Mouse (Mus musculus): ENCODE results near the gene Rplp1. TPM values are rescaled to one million over a fixed set of nuclear protein-coding genes. Genes with fewer than 3 reads are reported as not detected.

Gene Rplp1
- polyA plus RNA-seq, 1 experiment from 2014 or later: 776 TPM

DNA sequence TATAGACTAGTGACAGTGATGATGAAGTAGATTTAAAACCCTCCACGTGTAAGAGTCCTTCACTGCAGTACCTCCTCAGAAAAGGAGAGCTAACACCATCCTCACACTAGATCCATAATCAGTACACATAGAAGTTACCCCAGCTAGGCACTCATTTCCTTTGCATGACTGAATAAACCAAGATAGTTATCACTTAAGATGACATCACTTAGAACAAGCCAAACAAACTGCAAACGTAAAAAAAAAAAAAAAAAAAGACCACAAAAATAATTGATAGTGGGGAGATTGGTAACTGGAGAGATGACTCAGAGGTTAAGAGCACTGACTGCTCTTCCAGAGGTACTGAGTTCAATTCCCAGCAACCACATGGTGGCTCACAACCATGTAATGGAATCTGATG is 19.0 kb upstream of the Rplp1 start:
- Histone ChIP-seq H3K27ac (no peak overlapping the region), H3K27me3 (replicated peaks) (no peaks in the 10 kb centered on the region), H3K4me3 (no peak overlapping the region), H3K4me2 (replicated peaks) (no peak overlapping the region), H3K9me3 (no peaks in the 10 kb centered on the region), H3K4me1 (no peaks in the 10 kb centered on the region), H3K9ac (no peak overlapping the region), H3K36me3 (peaks cover 64% of the 10 kb centered on the region)
- 90% methylated on average over 2 of the region's 2 CpGs for WGBS
- no peak for ATAC-seq (ENCODE audit: low FRiP score, low read depth)

GRCm38 (mm10) chr9:61932009-61932408 is 17.7 kb upstream of the Rplp1 start:
- ATAC-seq (ENCODE audit: low FRiP score, low read depth): no peak
- peaks cover 59% of the 10 kb centered on the region for H3K36me3 ChIP-seq
- H3K9ac ChIP-seq: no peak overlapping the region
- H3K27ac ChIP-seq: no peak overlapping the region
- 94% methylated on average over 3 of the region's 3 CpGs for WGBS
- H3K4me3 ChIP-seq: no peak overlapping the region
- no peaks in the 10 kb centered on the region for H3K4me1 ChIP-seq
- H3K9me3 ChIP-seq: no peaks in the 10 kb centered on the region
- no peaks in the 10 kb centered on the region for H3K27me3 ChIP-seq (replicated peaks)
- H3K4me2 ChIP-seq (replicated peaks): no peak overlapping the region

DNA sequence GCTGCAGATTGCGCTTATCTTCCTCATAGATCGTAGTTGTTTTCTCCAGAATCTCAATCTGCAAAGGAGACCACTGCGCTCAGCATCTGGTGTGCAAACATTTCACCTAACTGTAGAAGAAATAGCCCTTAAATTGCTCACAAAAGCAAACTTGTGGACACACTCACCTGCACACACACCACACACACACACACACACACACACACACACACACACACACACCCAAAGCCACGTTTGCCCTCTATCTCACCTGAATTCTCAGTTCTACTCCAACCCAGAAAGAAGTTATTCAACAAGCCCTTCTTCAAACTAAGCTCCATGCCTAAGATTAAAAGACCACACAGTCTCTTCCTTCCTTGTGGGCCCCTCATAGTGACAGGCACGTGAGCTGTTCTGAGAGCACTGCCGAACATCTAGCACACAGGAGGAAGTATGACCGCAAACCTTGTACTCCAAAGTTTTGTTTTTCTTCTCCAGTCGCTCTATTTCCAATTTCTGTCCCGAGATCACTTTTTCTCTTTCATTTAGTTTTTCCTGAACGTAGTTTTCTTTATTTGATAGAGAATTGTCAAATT is 10.8 kb upstream of the Rplp1 start:
- Histone ChIP-seq H3K4me1 (no peaks in the 10 kb centered on the region), H3K4me2 (replicated peaks) (no peak overlapping the region), H3K36me3 (peaks cover 71% of the 10 kb centered on the region), H3K27ac (no peak overlapping the region), H3K9ac (no peak overlapping the region), H3K27me3 (replicated peaks) (no peaks in the 10 kb centered on the region), H3K9me3 (no peaks in the 10 kb centered on the region), H3K4me3 (no peak overlapping the region)
- no peak for ATAC-seq (ENCODE audit: low FRiP score, low read depth)
- WGBS: 93% methylated on average over 10 of the region's 10 CpGs

- no peak overlapping the region for H3K9ac ChIP-seq
- H3K4me1 ChIP-seq: no peaks in the 10 kb centered on the region
- WGBS: 93% methylated on average over 6 of the region's 6 CpGs
- no peak overlapping the region for H3K4me2 ChIP-seq (replicated peaks)
- no peak overlapping the region for H3K27ac ChIP-seq
- no peak for ATAC-seq (ENCODE audit: low FRiP score, low read depth)
- no peaks in the 10 kb centered on the region for H3K9me3 ChIP-seq
- H3K4me3 ChIP-seq: no peak overlapping the region
- no peaks in the 10 kb centered on the region for H3K27me3 ChIP-seq (replicated peaks)
- peaks cover 58% of the 10 kb centered on the region for H3K36me3 ChIP-seq
Measured at GRCm38 (mm10) chr9:61920331-61920730, 6.0 kb upstream of the Rplp1 start.

DNA sequence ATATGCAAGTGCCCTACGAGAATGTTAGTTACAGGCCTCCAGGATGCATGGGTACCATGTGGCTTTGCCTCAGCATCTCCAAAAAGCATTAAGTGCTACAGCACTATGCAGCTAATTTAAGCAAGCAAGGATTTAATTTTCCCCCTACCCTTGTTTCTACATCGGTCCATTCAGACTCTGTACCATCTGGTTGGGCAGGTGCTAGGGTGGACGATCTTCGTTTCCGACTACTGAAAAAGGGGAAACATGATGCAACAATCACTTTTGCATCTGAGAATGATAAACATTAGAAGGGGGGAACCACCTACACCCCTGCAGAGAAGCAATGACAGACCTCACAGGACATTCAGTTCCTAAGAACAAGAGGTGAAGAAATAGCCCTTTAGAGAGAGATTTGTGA is 5.1 kb upstream of the Rplp1 start:
- H3K9me3 ChIP-seq: no peaks in the 10 kb centered on the region
- no peak overlapping the region for H3K4me3 ChIP-seq
- H3K27me3 ChIP-seq (replicated peaks): no peaks in the 10 kb centered on the region
- ATAC-seq (ENCODE audit: low FRiP score, low read depth): no peak
- no peak overlapping the region for H3K4me2 ChIP-seq (replicated peaks)
- H3K36me3 ChIP-seq: peaks cover 50% of the 10 kb centered on the region
- no peak overlapping the region for H3K27ac ChIP-seq
- H3K9ac ChIP-seq: no peak overlapping the region
- WGBS: 95% methylated on average over 5 of the region's 5 CpGs
- H3K4me1 ChIP-seq: no peaks in the 10 kb centered on the region

DNA sequence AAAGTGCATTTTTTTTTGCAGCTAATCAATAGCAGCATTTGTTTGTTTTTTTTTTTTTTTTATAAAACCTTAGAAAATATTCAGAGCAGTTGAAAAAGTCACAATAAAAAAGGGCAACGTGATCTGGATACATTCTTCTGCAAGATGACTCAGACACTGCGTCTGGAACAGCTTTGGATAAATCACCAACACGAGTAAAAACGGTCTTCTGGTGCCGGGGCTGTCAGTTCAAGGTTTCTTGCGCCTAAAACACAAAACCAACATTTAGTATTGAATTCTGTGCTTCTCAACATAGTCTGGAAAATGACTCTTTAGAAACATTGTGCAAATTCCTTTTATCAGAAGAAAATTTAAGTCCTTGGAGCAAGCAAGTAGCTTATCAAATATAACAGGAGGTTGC is 3.1 kb upstream of the Rplp1 start:
- Histone ChIP-seq H3K4me2 (replicated peaks) (no peak overlapping the region), H3K9ac (no peak overlapping the region), H3K4me1 (peaks cover 11% of the 10 kb centered on the region), H3K27ac (no peak overlapping the region), H3K4me3 (no peak overlapping the region), H3K27me3 (replicated peaks) (no peaks in the 10 kb centered on the region), H3K36me3 (peaks cover 40% of the 10 kb centered on the region), H3K9me3 (no peaks in the 10 kb centered on the region)
- ATAC-seq (ENCODE audit: low FRiP score, low read depth): no peak
- 93% methylated on average over 6 of the region's 6 CpGs for WGBS

DNA sequence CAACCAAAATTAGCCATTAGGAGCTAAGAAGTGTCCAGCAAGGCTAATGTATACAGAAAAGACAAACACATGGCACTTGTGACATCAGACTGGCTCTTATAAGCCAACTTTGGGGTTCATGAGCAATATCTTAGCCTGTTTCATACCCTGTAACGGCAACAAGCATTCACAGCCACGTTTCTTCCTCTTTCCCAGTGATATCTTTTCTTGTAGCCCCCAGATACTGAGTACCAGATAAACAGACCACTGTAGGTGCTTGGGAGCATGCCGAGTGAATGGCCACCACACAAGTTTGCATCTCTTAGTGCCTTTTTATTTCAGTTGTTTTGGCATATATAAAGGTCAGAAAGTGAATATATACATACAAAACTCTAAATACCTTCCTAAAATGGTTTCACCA is 2.6 kb upstream of the Rplp1 start:
- WGBS: 89% methylated on average over 3 of the region's 3 CpGs
- Histone ChIP-seq H3K9me3 (no peaks in the 10 kb centered on the region), H3K4me1 (peaks cover 14% of the 10 kb centered on the region), H3K36me3 (peaks cover 42% of the 10 kb centered on the region), H3K4me3 (no peak overlapping the region), H3K4me2 (replicated peaks) (no peak overlapping the region), H3K9ac (no peak overlapping the region), H3K27ac (no peak overlapping the region), H3K27me3 (replicated peaks) (no peaks in the 10 kb centered on the region)
- no peak for ATAC-seq (ENCODE audit: low FRiP score, low read depth)

GRCm38 (mm10) chr9:61915393-61916005 is 1.2 kb upstream of the Rplp1 start:
- Histone ChIP-seq H3K4me1 (peaks cover 15% of the 10 kb centered on the region), H3K27ac (no peak overlapping the region), H3K4me2 (replicated peaks) (peak overlapping the region; percentile 87), H3K27me3 (replicated peaks) (no peaks in the 10 kb centered on the region), H3K36me3 (peaks cover 40% of the 10 kb centered on the region), H3K4me3 (no peak overlapping the region), H3K9ac (peak overlapping the region; percentile 52; the same call in 1 of the 2 replicates), H3K9me3 (no peaks in the 10 kb centered on the region)
- 42% methylated on average over 4 of the region's 4 CpGs for WGBS
- no peak for ATAC-seq (ENCODE audit: low FRiP score, low read depth)

DNA sequence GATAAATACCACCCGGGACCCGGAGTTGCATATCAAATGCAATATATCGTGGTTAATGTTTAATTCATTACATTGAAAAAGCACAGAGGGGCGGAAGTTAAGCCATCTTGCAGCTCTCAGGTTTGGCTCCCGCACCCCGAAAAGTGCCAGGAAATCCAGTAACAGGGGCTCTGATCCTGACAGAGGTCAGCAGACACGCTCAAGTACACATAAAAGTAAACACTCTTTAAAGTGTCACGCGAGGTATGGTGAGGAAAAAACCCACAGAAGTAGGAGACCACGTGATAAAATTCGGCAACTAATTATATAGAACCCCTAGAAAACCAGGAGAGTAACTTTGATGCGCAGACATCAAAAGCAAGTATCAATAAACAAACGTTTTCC is 567 bp upstream of the Rplp1 start:
- peak; percentile 27; the same call in 1 of the 2 replicates for ATAC-seq (ENCODE audit: low FRiP score, low read depth)
- peak overlapping the region; percentile 63 for H3K27ac ChIP-seq
- peak overlapping the region; percentile 81 for H3K4me3 ChIP-seq
- peak overlapping the region; percentile 87 for H3K4me2 ChIP-seq (replicated peaks)
- H3K9ac ChIP-seq: peak overlapping the region; percentile 52
- no peaks in the 10 kb centered on the region for H3K9me3 ChIP-seq
- no peaks in the 10 kb centered on the region for H3K27me3 ChIP-seq (replicated peaks)
- WGBS: 3% methylated on average over 13 of the region's 13 CpGs
- H3K4me1 ChIP-seq: peaks cover 17% of the 10 kb centered on the region
- H3K36me3 ChIP-seq: peaks cover 35% of the 10 kb centered on the region

DNA sequence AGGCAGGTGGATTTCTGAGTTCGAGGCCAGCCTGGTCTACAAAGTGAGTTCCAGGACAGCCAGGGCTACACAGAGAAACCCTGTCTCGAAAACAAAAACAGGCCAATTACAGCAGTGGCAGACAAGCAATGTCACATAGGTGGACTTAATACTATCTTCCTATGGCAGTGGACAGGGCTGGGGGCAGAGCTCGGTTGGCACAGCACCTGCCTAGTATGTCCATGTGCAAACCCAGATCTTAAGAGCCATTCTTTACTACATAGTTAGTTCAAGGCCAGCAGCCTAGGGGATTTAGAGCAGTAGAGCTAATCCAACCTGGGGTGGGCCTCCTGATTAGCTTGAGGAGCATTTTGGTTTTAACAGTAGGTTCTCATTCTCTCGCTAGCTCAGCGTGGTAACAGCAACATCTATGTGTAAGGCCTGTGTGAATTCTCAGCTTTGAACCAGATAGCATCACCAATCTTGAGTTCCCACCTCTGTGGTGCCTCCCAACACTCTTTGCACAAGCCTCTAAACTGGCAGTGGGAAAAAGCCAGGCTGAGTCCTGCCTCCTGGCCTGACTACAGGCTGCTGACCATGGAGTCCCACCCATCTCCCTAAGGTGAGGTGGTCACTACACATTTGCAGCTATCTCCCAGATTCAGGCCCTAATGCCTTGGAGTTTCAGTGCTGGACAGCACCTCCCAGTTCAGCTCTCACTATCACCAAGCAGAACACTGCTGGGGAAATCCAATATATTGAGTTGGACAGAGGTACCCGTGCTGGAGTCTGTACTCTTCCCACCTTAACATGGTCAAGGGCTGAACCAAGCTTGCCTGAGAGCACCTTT is 2.8 kb downstream of the Rplp1 start:
- H3K4me1 ChIP-seq: peaks cover 17% of the 10 kb centered on the region
- ATAC-seq (ENCODE audit: low FRiP score, low read depth): no peak
- H3K9me3 ChIP-seq: no peaks in the 10 kb centered on the region
- H3K27ac ChIP-seq: no peak overlapping the region
- no peak overlapping the region for H3K4me3 ChIP-seq
- H3K36me3 ChIP-seq: peaks cover 17% of the 10 kb centered on the region
- H3K9ac ChIP-seq: no peak overlapping the region
- H3K4me2 ChIP-seq (replicated peaks): no peak overlapping the region
- no peaks in the 10 kb centered on the region for H3K27me3 ChIP-seq (replicated peaks)
- WGBS: 54% methylated on average over 6 of the region's 6 CpGs

GRCm38 (mm10) chr9:61910526-61911256 is 3.7 kb downstream of the Rplp1 start:
- Histone ChIP-seq H3K9ac (no peak overlapping the region), H3K9me3 (no peaks in the 10 kb centered on the region), H3K4me2 (replicated peaks) (no peak overlapping the region), H3K4me1 (peaks cover 17% of the 10 kb centered on the region), H3K4me3 (no peak overlapping the region), H3K27me3 (replicated peaks) (no peaks in the 10 kb centered on the region), H3K27ac (no peak overlapping the region), H3K36me3 (peaks cover 17% of the 10 kb centered on the region)
- WGBS: 49% methylated on average over 20 of the region's 20 CpGs
- no peak for ATAC-seq (ENCODE audit: low FRiP score, low read depth)

DNA sequence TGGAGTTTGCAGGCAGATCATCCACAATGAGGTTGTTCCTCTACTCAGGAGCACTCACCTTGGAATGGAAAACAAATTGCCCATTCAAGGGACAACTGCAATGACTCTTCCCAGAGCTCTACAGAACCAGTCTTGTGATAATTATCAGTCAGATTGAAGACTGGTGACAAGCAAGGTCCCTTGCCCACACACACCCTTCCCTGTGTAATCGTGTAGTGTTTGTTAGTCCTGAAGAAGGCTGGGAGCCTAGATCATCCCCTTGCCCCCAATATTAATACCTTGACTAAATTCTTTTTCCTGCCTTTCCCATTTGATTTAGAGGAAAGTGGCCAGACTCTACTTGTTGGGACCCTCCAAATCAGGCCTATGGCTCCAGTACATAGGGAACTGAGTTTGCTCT is 4.7 kb downstream of the Rplp1 start:
- H3K9ac ChIP-seq: no peak overlapping the region
- WGBS: 91% methylated on average over 1 of the region's 1 CpGs
- H3K9me3 ChIP-seq: no peaks in the 10 kb centered on the region
- no peaks in the 10 kb centered on the region for H3K27me3 ChIP-seq (replicated peaks)
- peaks cover 17% of the 10 kb centered on the region for H3K4me1 ChIP-seq
- no peak overlapping the region for H3K4me3 ChIP-seq
- ATAC-seq (ENCODE audit: low FRiP score, low read depth): no peak
- peaks cover 17% of the 10 kb centered on the region for H3K36me3 ChIP-seq
- no peak overlapping the region for H3K27ac ChIP-seq
- H3K4me2 ChIP-seq (replicated peaks): no peak overlapping the region
